Mouse (Mus musculus): ENCODE measurements around the gene F11r. TPM values are rescaled to one million over a fixed set of nuclear protein-coding genes. Genes with fewer than 3 reads are reported as not detected.

F11r gene
- total and polyA plus RNA-seq, 3 experiments: 0.31 to 1.8 TPM; not detected in 1

DNA sequence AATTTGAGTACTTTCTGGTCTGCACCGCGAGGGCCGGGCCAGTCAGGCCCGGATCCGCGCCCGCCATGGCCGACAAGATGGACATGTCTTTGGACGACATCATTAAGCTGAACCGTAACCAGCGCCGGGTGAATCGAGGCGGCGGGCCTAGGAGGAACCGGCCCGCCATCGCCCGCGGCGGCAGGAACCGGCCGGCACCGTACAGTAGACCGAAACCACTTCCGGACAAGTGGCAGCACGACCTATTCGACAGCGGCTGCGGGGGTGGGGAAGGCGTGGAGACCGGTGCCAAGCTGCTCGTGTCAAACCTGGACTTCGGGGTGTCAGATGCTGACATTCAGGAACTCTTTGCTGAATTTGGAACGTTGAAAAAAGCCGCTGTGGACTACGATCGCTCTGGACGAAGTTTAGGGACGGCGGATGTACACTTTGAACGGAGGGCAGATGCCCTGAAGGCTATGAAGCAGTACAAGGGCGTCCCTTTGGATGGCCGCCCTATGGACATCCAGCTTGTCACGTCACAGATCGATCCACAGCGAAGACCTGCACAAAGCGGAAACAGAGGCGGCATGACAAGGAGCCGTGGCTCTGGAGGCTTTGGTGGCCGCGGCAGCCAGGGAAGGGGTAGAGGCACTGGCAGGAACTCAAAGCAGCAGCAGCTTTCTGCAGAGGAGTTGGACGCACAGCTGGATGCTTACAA, 66.4 kb downstream of the F11r start:
- H3K27me3 ChIP-seq (ENCODE audit: control insufficient read depth in 1 of 2, insufficient read depth in 2 of 2, low read length in 2 of 2): no peaks in the 10 kb centered on the region
- 0 out of 4 replicates have a peak, but pooled peaks cover 0 to 5% of the 10 kb centered on the region in 2 experiments for H3K4me1 ChIP-seq (ENCODE audit: control insufficient read depth in 1 of 2, insufficient read depth in 2 of 2, low read length in 2 of 2)
- peaks cover 5% of the 10 kb centered on the region; the same call in 1 of the 2 replicates for H3K79me2 ChIP-seq (ENCODE audit: control insufficient read depth, insufficient read depth, low read length, poor library complexity)
- H3K27ac ChIP-seq (ENCODE audit: control insufficient read depth, low read depth, low read length): peak overlapping the region; percentile 90
- H3K36me3 ChIP-seq (ENCODE audit: control insufficient read depth in 1 of 2, insufficient read depth in 2 of 2, low read length in 2 of 2): no peaks in the 10 kb centered on the region; a peak in 1 of 4 replicates
- peak overlapping the region; percentile 77 to 82 for H3K4me3 ChIP-seq (ENCODE audit: control insufficient read depth in 1 of 2, insufficient read depth in 1 of 2, low read depth in 2 of 2, low read length in 2 of 2)
- peak overlapping the region; percentile 83 for H3K9ac ChIP-seq (ENCODE audit: control insufficient read depth, low read depth, low read length, poor library complexity, severe bottlenecking)
- DNase-seq (ENCODE audit: low read depth, low spot score): peak; percentile 85
- no peaks in the 10 kb centered on the region for H3K9me3 ChIP-seq (replicated peaks; ENCODE audit: insufficient read depth, low read length)
- TF ChIP-seq EP300 (IDR thresholded peaks at IDR 0.05; ENCODE audit: low read depth in 1 of 2, low read length in 2 of 2) (no peak), ETS1 (IDR thresholded peaks at IDR 0.05; ENCODE audit: low read depth, low read length) (no peak), GABPA (IDR thresholded peaks at IDR 0.05; ENCODE audit: low read depth, low read length) (no peak), GATA1 (IDR thresholded peaks at IDR 0.05; ENCODE audit: low read depth, low read length) (no peak), HCFC1 (IDR thresholded peaks at IDR 0.05; ENCODE audit: low read depth, low read length) (no peak; the same call in 1 of the 2 replicates), MYB (IDR thresholded peaks at IDR 0.05; ENCODE audit: low read depth, low read length) (no peak), ZC3H11A (IDR thresholded peaks at IDR 0.05; ENCODE audit: low read depth, low read length) (no peak), SMC3 (IDR thresholded peaks at IDR 0.05; ENCODE audit: low read depth, low read length) (no peak), E2F4 (IDR thresholded peaks at IDR 0.05; ENCODE audit: borderline replicate concordance, low read depth, low read length) (no peak), MAFK (IDR thresholded peaks at IDR 0.05; ENCODE audit: borderline replicate concordance, low read depth, low read length) (no peak), MAZ (IDR thresholded peaks at IDR 0.05; ENCODE audit: low read depth, low read length) (no peak), RCOR1 (IDR thresholded peaks at IDR 0.05; ENCODE audit: low read depth, low read length) (no peak), CHD1 (IDR thresholded peaks at IDR 0.05; ENCODE audit: low read depth, low read length) (no peak), USF1 (IDR thresholded peaks at IDR 0.05; ENCODE audit: low read depth, low read length) (no peak), MAX (IDR thresholded peaks at IDR 0.05; ENCODE audit: low read length) (no peak), ZNF384 (IDR thresholded peaks at IDR 0.05; ENCODE audit: low read depth, low read length) (peak; percentile 5; the same call in 1 of the 2 replicates), POLR2AphosphoS2 (IDR thresholded peaks at IDR 0.05; ENCODE audit: low read length) (no peak), MEF2A (IDR thresholded peaks at IDR 0.05; ENCODE audit: extremely low read depth, insufficient replicate concordance, low read depth, low read length, poor library complexity, severe bottlenecking) (no peak), SIN3A (IDR thresholded peaks at IDR 0.05; ENCODE audit: low read length) (0 out of 2 replicates have a peak, but pooled peaks have one; percentile 15), RAD21 (IDR thresholded peaks at IDR 0.05; ENCODE audit: low read depth, low read length) (no peak), ZMIZ1 (IDR thresholded peaks at IDR 0.05; ENCODE audit: low read depth, low read length) (no peak), MYC (IDR thresholded peaks at IDR 0.05; ENCODE audit: low read depth, low read length) (no peak; the same call in 1 of the 2 replicates), ZKSCAN1 (IDR thresholded peaks at IDR 0.05; ENCODE audit: low read depth, low read length) (no peak), POLR2A (IDR thresholded peaks at IDR 0.05; ENCODE audit: control insufficient read depth in 1 of 2, insufficient read depth in 1 of 2, low read depth in 1 of 2, low read length in 2 of 2, poor library complexity in 1 of 2) (peak in 1 of 2 experiments; percentile 38; a peak in 1 of 4 replicates), KAT2A (conservative IDR thresholded peaks at IDR 0.05; ENCODE audit: low read depth, low read length) (no peak), ELF1 (IDR thresholded peaks at IDR 0.05; ENCODE audit: low read depth, low read length) (no peak), CHD2 (IDR thresholded peaks at IDR 0.05; ENCODE audit: low read length) (no peak), TBP (IDR thresholded peaks at IDR 0.05; ENCODE audit: low read depth, low read length) (no peak; the same call in 1 of the 2 replicates), USF2 (IDR thresholded peaks at IDR 0.05; ENCODE audit: borderline replicate concordance in 1 of 2, insufficient read depth in 1 of 2, low read depth in 1 of 2, low read length in 2 of 2) (no peak), TCF12 (IDR thresholded peaks at IDR 0.05; ENCODE audit: low read depth, low read length) (no peak), TAL1 (IDR thresholded peaks at IDR 0.05; ENCODE audit: low read length) (no peak), JUND (IDR thresholded peaks at IDR 0.05; ENCODE audit: low read depth, low read length) (no peak), NELFE (IDR thresholded peaks at IDR 0.05; ENCODE audit: low read depth, low read length) (peak; percentile 38; the same call in 1 of the 2 replicates), UBTF (IDR thresholded peaks at IDR 0.05; ENCODE audit: borderline replicate concordance, insufficient read depth, low read depth, low read length) (no peak), NRF1 (IDR thresholded peaks at IDR 0.05; ENCODE audit: insufficient read depth, low read depth, low read length, poor library complexity, severe bottlenecking) (no peak), POLR2AphosphoS5 (IDR thresholded peaks at IDR 0.05; ENCODE audit: borderline replicate concordance, low read depth, low read length) (no peak)

All from MEL (cell line).